Mouse (Mus musculus): Measurements from ENCODE around the gene Ggnbp2. TPM values are rescaled to one million over a fixed set of nuclear protein-coding genes. Genes with fewer than 3 reads are reported as not detected.

The Ggnbp2 gene
- 48.4 and 50.3 TPM in 2 replicates for polyA plus RNA-seq (2015; fragmentation: Nextera tagmentation; extraction: Ambion mirVana)

DNA sequence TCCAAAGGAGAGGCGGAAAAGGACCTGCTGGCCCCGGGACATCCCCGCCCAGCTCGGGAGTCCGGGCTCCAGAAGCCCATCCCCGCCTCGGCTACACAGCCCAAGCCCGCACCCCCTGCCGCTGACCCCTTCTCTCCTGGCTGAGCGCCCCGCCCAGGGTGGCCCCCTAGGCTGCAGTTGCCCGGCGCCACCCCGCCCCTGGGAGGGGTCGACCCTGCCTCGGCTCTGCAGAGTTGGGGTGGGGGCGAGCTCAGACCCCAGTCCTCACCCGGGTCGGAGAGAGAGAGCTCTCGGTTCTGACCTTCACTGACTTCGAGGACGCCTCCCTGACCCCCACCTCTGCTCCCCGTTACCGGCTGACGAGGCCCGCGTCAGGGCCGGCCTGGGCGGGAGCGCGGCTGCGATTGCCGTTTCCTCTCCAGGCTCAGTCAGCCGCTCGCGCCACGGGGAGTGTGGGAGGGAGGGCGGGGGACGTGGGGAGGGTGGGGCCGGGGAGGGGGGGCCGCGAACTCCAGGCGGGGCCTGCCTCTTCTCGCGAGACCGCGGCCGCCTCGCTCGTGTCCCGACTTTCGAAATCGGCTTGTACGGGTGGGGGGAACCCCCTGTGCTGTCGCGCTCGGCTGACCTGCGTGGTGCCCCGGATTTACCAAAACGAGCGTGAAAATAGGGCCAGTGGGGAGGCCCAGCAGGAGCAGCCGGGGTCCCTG is at the start of gene Ggnbp2:
Ggnbp2 (minus strand) TSS at position 481 of the 707 bp plus-strand sequence.
- Histone ChIP-seq H3K4me3 (ENCODE audit: low read depth, low read length) (peak within 1 kb of the TSS; percentile 86), H3K27ac (ENCODE audit: low read length) (peak within 1 kb of the TSS; percentile 100), H3K9ac (ENCODE audit: low read depth, low read length) (peak within 1 kb of the TSS; percentile 91), H3K4me1 (ENCODE audit: control insufficient read depth, low read depth, low read length) (peaks cover 27% of the 10 kb centered on the region), H3K27me3 (ENCODE audit: control insufficient read depth, insufficient read depth, low read depth, low read length) (no peaks in the 10 kb centered on the region), H3K36me3 (ENCODE audit: control insufficient read depth, insufficient read depth) (peaks cover under 1% of the 10 kb centered on the region; the same call in 1 of the 2 replicates), H3K4me2 (ENCODE audit: low read depth, low read length) (peak within 1 kb of the TSS; percentile 80), H3K9me3 (replicated peaks; ENCODE audit: control insufficient read depth, low read length) (no peaks in the 10 kb centered on the region)
- peak; percentile 79 for ATAC-seq (ENCODE audit: low read depth)
- under 1% methylated on average over 52 of the region's 62 CpGs for WGBS (ENCODE audit: insufficient replicate concordance)

DNA sequence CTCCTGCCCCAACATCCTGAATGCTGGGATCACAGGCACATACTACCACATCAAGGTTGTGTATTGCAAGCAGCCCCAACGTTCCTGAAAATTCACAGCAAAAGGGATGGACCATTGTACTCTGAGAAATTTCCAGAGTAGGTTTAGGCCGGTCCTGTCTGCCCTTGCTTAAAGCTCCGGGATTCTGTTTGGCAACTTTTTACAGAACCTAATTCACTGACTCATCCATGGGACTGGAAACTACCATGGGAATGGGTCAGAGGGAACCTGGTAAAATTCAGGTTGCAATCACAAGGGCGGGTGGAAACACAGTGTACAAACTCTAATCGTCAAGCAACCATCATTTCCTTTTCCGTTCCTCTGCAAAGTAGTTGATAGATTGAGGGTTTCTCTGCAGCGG is 49.3 kb upstream of the Ggnbp2 start:
- WGBS (ENCODE audit: insufficient replicate concordance) = 52% methylated on average over 7 of the region's 7 CpGs
- Histone ChIP-seq H3K9me3 (replicated peaks; ENCODE audit: control insufficient read depth, low read length) (no peaks in the 10 kb centered on the region), H3K36me3 (ENCODE audit: control insufficient read depth, insufficient read depth) (no peaks in the 10 kb centered on the region), H3K27me3 (ENCODE audit: control insufficient read depth, insufficient read depth, low read depth, low read length) (no peaks in the 10 kb centered on the region), H3K4me1 (ENCODE audit: control insufficient read depth, low read depth, low read length) (peaks cover 21% of the 10 kb centered on the region), H3K9ac (ENCODE audit: low read depth, low read length) (no peak overlapping the region), H3K27ac (ENCODE audit: low read length) (no peak overlapping the region), H3K4me3 (ENCODE audit: low read depth, low read length) (no peak overlapping the region), H3K4me2 (ENCODE audit: low read depth, low read length) (no peak overlapping the region)
- ATAC-seq (ENCODE audit: low read depth) = no peak

DNA sequence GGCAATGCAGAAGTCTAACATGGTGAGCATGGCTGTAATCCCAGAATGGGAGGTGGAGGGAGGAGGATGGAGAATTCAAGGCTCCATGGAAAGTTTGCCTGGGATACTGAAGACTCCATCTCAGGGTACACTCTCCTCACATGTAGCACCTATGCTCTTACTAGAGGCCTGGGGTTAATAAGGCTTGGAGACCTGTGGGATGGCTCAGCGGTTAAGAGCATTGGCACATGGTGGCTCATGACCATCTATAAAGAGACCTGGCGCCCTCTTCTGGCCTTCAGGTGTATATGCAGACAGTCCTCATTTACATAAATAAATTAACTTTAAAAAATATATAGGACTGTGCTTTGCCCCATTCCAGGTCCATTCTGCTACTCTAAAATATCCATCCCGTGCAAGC is 48.7 kb upstream of the Ggnbp2 start:
- H3K9ac ChIP-seq (ENCODE audit: low read depth, low read length) = no peak overlapping the region
- peaks cover 24% of the 10 kb centered on the region for H3K4me1 ChIP-seq (ENCODE audit: control insufficient read depth, low read depth, low read length)
- WGBS (ENCODE audit: insufficient replicate concordance) = 25% methylated on average over 3 of the region's 3 CpGs

DNA sequence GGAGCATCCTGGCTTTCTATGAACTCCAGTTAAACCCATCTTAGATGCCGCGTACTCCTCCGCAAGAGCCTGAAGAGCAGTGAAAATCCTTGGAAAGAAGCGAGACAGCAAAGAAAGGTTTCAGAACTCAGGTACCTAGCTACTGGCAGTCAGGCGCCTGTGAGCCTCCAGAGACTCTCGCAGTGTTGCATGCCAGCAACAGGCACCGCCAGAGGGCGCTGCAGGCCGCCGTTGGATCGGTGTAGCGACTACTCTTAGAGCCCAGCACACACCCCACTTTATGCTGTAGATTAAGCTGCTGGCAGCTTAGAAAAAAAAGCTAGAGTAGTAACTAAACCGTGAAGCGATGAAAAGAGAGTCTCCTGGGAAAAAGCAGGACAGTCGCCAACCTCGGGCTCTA is 47.8 kb upstream of the Ggnbp2 start:
- Histone ChIP-seq H3K9me3 (replicated peaks; ENCODE audit: control insufficient read depth, low read length) (no peaks in the 10 kb centered on the region), H3K27me3 (ENCODE audit: control insufficient read depth, insufficient read depth, low read depth, low read length) (no peaks in the 10 kb centered on the region), H3K4me2 (ENCODE audit: low read depth, low read length) (peak overlapping the region; percentile 45), H3K4me3 (ENCODE audit: low read depth, low read length) (0 out of 2 replicates have a peak overlapping the region, but pooled peaks have one; percentile 5), H3K27ac (ENCODE audit: low read length) (no peak overlapping the region), H3K9ac (ENCODE audit: low read depth, low read length) (no peak overlapping the region), H3K4me1 (ENCODE audit: control insufficient read depth, low read depth, low read length) (peaks cover 24% of the 10 kb centered on the region), H3K36me3 (ENCODE audit: control insufficient read depth, insufficient read depth) (no peaks in the 10 kb centered on the region)
- WGBS (ENCODE audit: insufficient replicate concordance) = 3% methylated on average over 16 of the region's 16 CpGs
- peak; percentile 79 for ATAC-seq (ENCODE audit: low read depth)

More for the DNA sequence above, 48.7 kb upstream of the Ggnbp2 start:
- Histone ChIP-seq H3K4me2 (ENCODE audit: low read depth, low read length) (no peak overlapping the region), H3K27me3 (ENCODE audit: control insufficient read depth, insufficient read depth, low read depth, low read length) (no peaks in the 10 kb centered on the region), H3K36me3 (ENCODE audit: control insufficient read depth, insufficient read depth) (no peaks in the 10 kb centered on the region), H3K9me3 (replicated peaks; ENCODE audit: control insufficient read depth, low read length) (no peaks in the 10 kb centered on the region), H3K4me3 (ENCODE audit: low read depth, low read length) (no peak overlapping the region), H3K27ac (ENCODE audit: low read length) (no peak overlapping the region)
- no peak for ATAC-seq (ENCODE audit: low read depth)

DNA sequence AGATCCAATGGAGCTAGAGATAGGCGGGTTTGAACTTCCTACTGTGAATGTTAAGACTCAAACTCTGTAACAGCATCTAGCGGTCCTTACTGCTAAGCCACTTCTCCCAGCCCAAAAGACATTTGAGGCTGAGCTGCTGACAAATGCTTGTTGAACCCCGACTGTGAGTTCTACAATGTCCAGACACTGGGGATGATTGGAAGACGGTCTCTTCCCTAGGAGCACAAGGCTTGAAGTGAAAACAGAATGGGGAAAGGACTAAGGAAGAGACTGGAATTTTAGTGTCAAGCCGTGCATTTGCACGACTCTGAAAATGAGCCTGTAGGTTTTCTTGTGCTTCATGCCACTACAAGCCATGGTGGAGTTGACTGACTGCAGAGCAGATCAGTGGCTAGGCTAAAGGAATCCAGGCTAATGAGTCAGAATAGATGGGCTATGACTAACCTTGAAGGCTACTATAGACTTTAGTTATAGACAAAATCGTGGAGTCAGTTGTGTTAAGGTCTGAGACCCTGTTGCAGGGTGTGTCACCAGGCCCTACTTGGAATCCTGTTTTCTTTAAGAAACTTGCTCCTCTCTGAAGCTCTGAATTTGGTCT is 46.2 kb upstream of the Ggnbp2 start:
- H3K36me3 ChIP-seq (ENCODE audit: control insufficient read depth, insufficient read depth) = peaks cover 6% of the 10 kb centered on the region; the same call in 1 of the 2 replicates
- peak overlapping the region; percentile 82 for H3K4me2 ChIP-seq (ENCODE audit: low read depth, low read length)
- H3K4me3 ChIP-seq (ENCODE audit: low read depth, low read length) = peak overlapping the region; percentile 80
- H3K27me3 ChIP-seq (ENCODE audit: control insufficient read depth, insufficient read depth, low read depth, low read length) = no peaks in the 10 kb centered on the region
- H3K9me3 ChIP-seq (replicated peaks; ENCODE audit: control insufficient read depth, low read length) = no peaks in the 10 kb centered on the region
- no peak overlapping the region for H3K27ac ChIP-seq (ENCODE audit: low read length)
- peak overlapping the region; percentile 73; the same call in 1 of the 2 replicates for H3K9ac ChIP-seq (ENCODE audit: low read depth, low read length)
- no peak for ATAC-seq (ENCODE audit: low read depth)
- peaks cover 24% of the 10 kb centered on the region for H3K4me1 ChIP-seq (ENCODE audit: control insufficient read depth, low read depth, low read length)
- 54% methylated on average over 7 of the region's 7 CpGs for WGBS (ENCODE audit: insufficient replicate concordance)

DNA sequence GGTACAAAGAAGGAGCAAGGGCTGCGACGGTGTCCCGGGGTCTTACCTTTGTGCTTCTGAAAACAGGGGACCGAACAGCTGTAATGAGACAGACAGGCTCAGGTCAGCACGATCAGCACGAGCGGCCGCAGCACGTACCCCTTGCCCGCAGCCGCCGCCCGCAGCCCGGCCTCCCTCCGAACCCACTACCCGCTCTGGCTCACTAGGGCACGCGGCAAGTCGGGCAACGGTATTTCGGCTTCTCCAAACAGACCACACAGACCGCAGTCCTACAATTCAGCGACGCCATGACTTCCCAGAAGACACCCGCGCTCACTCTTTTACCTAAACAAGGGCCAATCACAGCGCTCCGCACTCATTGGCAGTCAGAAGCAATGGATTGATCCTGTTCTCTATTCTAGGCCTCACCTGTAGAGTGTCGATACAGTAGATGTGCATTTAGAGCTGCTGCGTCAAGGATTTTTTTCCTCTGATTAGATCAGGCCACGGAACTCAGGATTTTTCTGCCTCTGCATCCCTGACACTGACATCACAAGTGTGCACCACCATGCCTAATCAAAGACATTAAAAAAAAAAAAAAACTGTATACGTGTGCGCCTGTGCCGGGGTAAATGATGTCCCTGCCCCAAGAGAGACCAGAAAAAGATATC is 45.6 kb upstream of the Ggnbp2 start, which contains the start of gene Znhit3:
Znhit3 (minus strand) TSS at position 314 of the 650 bp plus-strand sequence.
- peak; percentile 84 for ATAC-seq (ENCODE audit: low read depth)
- peak within 1 kb of the TSS; percentile 80 for H3K4me3 ChIP-seq (ENCODE audit: low read depth, low read length)
- 3% methylated on average over 34 of the region's 34 CpGs for WGBS (ENCODE audit: insufficient replicate concordance)
- H3K27me3 ChIP-seq (ENCODE audit: control insufficient read depth, insufficient read depth, low read depth, low read length) = no peaks in the 10 kb centered on the region
- H3K9ac ChIP-seq (ENCODE audit: low read depth, low read length) = peak within 1 kb of the TSS; percentile 73
- peaks cover 24% of the 10 kb centered on the region for H3K4me1 ChIP-seq (ENCODE audit: control insufficient read depth, low read depth, low read length)
- peak within 1 kb of the TSS; percentile 46 for H3K27ac ChIP-seq (ENCODE audit: low read length)
- peak within 1 kb of the TSS; percentile 82 for H3K4me2 ChIP-seq (ENCODE audit: low read depth, low read length)
- peaks cover 8% of the 10 kb centered on the region; the same call in 1 of the 2 replicates for H3K36me3 ChIP-seq (ENCODE audit: control insufficient read depth, insufficient read depth)
- H3K9me3 ChIP-seq (replicated peaks; ENCODE audit: control insufficient read depth, low read length) = no peaks in the 10 kb centered on the region

DNA sequence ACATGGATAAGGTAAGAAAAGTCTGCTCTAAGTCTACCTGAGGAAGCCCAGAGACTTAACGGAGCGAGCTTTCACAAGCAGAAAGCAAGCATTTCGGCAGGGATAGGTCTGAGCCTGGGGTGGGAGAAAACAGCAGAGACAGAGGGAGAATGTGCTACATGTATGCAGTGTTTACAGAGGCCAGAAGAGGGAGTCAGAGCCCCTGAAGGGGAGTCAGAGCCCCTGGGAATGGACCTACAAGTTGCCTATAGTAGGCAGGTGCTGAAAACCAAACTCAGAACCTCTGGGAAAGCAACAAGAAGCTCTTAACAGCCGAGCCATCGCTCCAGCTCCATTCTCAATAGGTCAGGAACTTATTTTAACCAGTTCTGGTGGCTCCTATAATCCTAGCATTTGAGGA is 44.1 kb upstream of the Ggnbp2 start:
- H3K4me3 ChIP-seq (ENCODE audit: low read depth, low read length) = 0 out of 2 replicates have a peak overlapping the region, but pooled peaks have one; percentile 80
- WGBS (ENCODE audit: insufficient replicate concordance) = 70% methylated on average over 5 of the region's 5 CpGs

DNA sequence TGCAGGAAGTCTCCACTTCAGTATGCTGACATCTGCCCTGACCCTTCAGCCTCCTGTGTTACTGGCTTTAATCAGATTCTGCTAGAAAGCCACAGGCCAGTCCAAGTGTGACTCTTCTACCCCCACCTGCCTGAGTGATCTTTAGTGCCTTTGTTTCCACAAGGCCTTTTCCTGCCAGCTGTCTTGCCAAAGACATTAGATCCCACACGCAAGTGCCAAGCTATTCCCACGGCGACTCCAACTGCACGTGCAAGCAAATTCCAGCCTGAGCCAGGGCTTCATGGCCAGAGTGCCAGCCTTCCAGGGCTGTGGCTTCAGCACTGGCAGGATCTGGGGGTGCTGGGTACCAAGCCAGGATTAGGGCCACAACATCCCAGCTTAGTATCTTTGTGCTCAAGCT is 39.8 kb upstream of the Ggnbp2 start:
- 87% methylated on average over 4 of the region's 4 CpGs for WGBS (ENCODE audit: insufficient replicate concordance)
- no peaks in the 10 kb centered on the region for H3K27me3 ChIP-seq (ENCODE audit: control insufficient read depth, insufficient read depth, low read depth, low read length)
- H3K36me3 ChIP-seq (ENCODE audit: control insufficient read depth, insufficient read depth) = peaks cover 23% of the 10 kb centered on the region; the same call in 1 of the 2 replicates
- H3K4me1 ChIP-seq (ENCODE audit: control insufficient read depth, low read depth, low read length) = peaks cover 7% of the 10 kb centered on the region
- no peak overlapping the region for H3K4me2 ChIP-seq (ENCODE audit: low read depth, low read length)
- ATAC-seq (ENCODE audit: low read depth) = no peak
- no peak overlapping the region for H3K27ac ChIP-seq (ENCODE audit: low read length)
- no peak overlapping the region for H3K9ac ChIP-seq (ENCODE audit: low read depth, low read length)
- no peaks in the 10 kb centered on the region for H3K9me3 ChIP-seq (replicated peaks; ENCODE audit: control insufficient read depth, low read length)
- no peak overlapping the region for H3K4me3 ChIP-seq (ENCODE audit: low read depth, low read length)

More for the DNA sequence above, 44.1 kb upstream of the Ggnbp2 start:
- ATAC-seq (ENCODE audit: low read depth) = no peak
- Histone ChIP-seq H3K9ac (ENCODE audit: low read depth, low read length) (no peak overlapping the region), H3K27me3 (ENCODE audit: control insufficient read depth, insufficient read depth, low read depth, low read length) (no peaks in the 10 kb centered on the region), H3K27ac (ENCODE audit: low read length) (no peak overlapping the region), H3K4me1 (ENCODE audit: control insufficient read depth, low read depth, low read length) (peaks cover 24% of the 10 kb centered on the region), H3K9me3 (replicated peaks; ENCODE audit: control insufficient read depth, low read length) (no peaks in the 10 kb centered on the region), H3K4me2 (ENCODE audit: low read depth, low read length) (0 out of 2 replicates have a peak overlapping the region, but pooled peaks have one; percentile 82), H3K36me3 (ENCODE audit: control insufficient read depth, insufficient read depth) (peaks cover 16% of the 10 kb centered on the region; the same call in 1 of the 2 replicates)
